Mouse (Mus musculus) gastrocnemius, adult 2 months (tissue): ENCODE results near the gene Gm21865. TPM values are rescaled to one million over a fixed set of nuclear protein-coding genes. Genes with fewer than 3 reads are reported as not detected.
"Not testable (repeated sequence)": the region's sequence is repeated elsewhere in the genome, so short reads cannot be mapped to it uniquely, and the experiment has no call there.

Experiments used
- DNase-seq: peaks from one replicate; pipeline ENCODE4 v3.0.0; 2022
- H3K27ac ChIP-seq: fragments of 200-600 bp; 2 replicates; pipeline ENCODE4 v1.8.1; 2022; ENCODE audit warnings: mild to moderate bottlenecking
- H3K4me3 ChIP-seq: fragments of 200-600 bp; 2 replicates; pipeline ENCODE4 v1.8.1; 2022; ENCODE audit warnings: mild to moderate bottlenecking, moderate library complexity
- intact Hi-C: fragments of 180-260 bp; cut with DNase I; formaldehyde crosslinking; loops from one replicate; pipeline ENCODE4 v1.15.1; 2025
- long read RNA-seq, 2 experiments: library from polyadenylated mRNA; stranded (forward); transcript quantifications; one replicate each; pipeline ENCODE4 v2.0.0; 2021
- total RNA-seq, 2 experiments: library from RNA; stranded (reverse); gene quantifications; 2 replicates each; pipeline ENCODE4 v1.2.3; 2021

Gene Gm21865
- not detected for total RNA-seq
- long read RNA-seq, experiment 1 = 0 reads
- long read RNA-seq, experiment 2 = 0 reads

- H3K27ac ChIP-seq, intact Hi-C loops, H3K4me3 ChIP-seq, DNase-seq: not testable (repeated sequence)
Measured at GRCm38 (mm10) chrY:40316803-40317202, at the start of gene Gm21865. Gm21865 (minus strand) TSS chrY:40316903.

Other genes starting within 250 kb of the Gm21865 start
- not detected for gene Gm21882, start 64.6 kb upstream of the Gm21865 start, total RNA-seq